Comparison of ENCODE assay signal across 15 mouse cellular contexts in the genomic region with DNA sequence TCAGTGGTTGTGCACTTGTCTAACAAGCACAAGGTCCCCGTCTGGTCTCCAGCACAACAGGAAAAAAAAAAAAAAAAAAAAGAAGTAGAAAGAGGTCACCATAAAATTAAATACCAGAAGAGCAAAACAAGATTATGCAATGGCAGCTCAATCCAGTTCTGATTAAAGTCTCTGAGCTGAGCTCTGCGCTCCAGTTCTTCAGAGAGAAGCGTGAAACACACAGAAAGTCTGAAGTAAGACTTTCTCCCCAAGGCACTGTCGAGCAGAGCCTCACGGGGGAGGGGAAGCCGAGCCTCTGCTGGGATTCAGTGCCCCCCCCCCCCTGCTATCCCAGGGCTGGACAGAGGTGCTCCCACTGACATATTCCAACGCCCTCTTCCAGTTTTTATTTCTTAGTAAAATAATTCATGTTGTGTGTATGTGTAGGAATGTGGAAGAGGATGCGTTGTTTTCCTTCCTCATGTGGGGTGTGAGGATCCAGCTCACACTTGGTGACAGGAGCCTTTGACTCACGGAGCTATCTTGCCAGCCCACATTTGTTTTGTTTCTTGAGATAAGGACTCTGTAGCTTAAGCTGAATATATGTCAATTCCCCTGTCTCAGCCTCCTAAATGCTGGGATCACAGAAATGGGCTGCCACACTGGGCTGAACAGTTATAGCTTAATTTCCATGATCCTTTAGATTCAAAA. TPM values are rescaled to one million over a fixed set of nuclear protein-coding genes. Genes with fewer than 3 reads are reported as not detected.
DNase-seq lines count a peak whose midpoint lies in the region; ATAC-seq and TF ChIP-seq lines count a peak whose summit lies in the region.
"Had no signal": no experiment of that assay in that cellular context is flagged by ENCODE, and none has a peak within 500 bp of the region (broad histone marks: within the 10 kb centered on the region; RNA-seq: fewer than 3 reads in every experiment).

No protein-coding gene starts in this region.

- TF ChIP-seq CTCF in E14TG2a.4 (conservative IDR thresholded peaks at IDR 0.05; ENCODE audit: low read length), result no peak

- WGBS in forebrain, embryonic 10.5 days, result 44% methylated on average over 9 of the region's 9 CpGs
- WGBS in forebrain, embryonic 11.5 days, result 47% methylated on average over 9 of the region's 9 CpGs
- WGBS in liver, embryonic 13.5 days (ENCODE audit: insufficient replicate concordance), result 11% methylated on average over 9 of the region's 9 CpGs
- WGBS in midbrain, embryonic 13.5 days, result 36% methylated on average over 9 of the region's 9 CpGs

- peaks cover 28% of the 10 kb centered on the region for H3K4me1 ChIP-seq in forebrain, embryonic 10.5 days
- H3K4me1 ChIP-seq in forebrain, embryonic 11.5 days (replicated peaks; ENCODE audit: control insufficient read depth, insufficient read depth, low read length), result 0 out of 2 replicates have a peak, but pooled peaks cover 6% of the 10 kb centered on the region
- H3K4me1 ChIP-seq in E14TG2a.4 (replicated peaks; ENCODE audit: low read depth, low read length), result peaks cover 90% of the 10 kb centered on the region
- H3K4me1 ChIP-seq in liver, embryonic 13.5 days (replicated peaks), result peaks cover 82% of the 10 kb centered on the region
- H3K4me1 ChIP-seq in midbrain, embryonic 13.5 days (replicated peaks), result peaks cover 17% of the 10 kb centered on the region

- no peaks in the 10 kb centered on the region for H3K9me3 ChIP-seq in forebrain, embryonic 10.5 days
- H3K9me3 ChIP-seq in forebrain, embryonic 11.5 days (ENCODE audit: control insufficient read depth, low read length), result no peaks in the 10 kb centered on the region
- no peaks in the 10 kb centered on the region for H3K9me3 ChIP-seq in E14TG2a.4 (ENCODE audit: low read length)
- no peaks in the 10 kb centered on the region for H3K9me3 ChIP-seq in liver, embryonic 13.5 days (replicated peaks)
- H3K9me3 ChIP-seq in midbrain, embryonic 13.5 days, result no peaks in the 10 kb centered on the region
- H3K9me3 ChIP-seq: heart, embryonic 15.5 days; kidney, embryonic 15.5 days; neural tube, embryonic 13.5 days had no signal

- no peak for ATAC-seq in forebrain, embryonic 11.5 days (replicated peaks; ENCODE audit: low FRiP score)
- ATAC-seq in liver, embryonic 13.5 days (ENCODE audit: low read depth), result peak; percentile 79
- no peak for ATAC-seq in midbrain, embryonic 13.5 days
- ATAC-seq: hindbrain, embryonic 16.5 days; midbrain, embryonic 16.5 days had no signal

- H3K27ac ChIP-seq in forebrain, embryonic 10.5 days, result peak overlapping the region; percentile 49; the same call in 1 of the 2 replicates
- no peak overlapping the region for H3K27ac ChIP-seq in forebrain, embryonic 11.5 days (ENCODE audit: low read depth, low read length)
- H3K27ac ChIP-seq in liver, embryonic 13.5 days, result peak overlapping the region; percentile 85
- no peak overlapping the region for H3K27ac ChIP-seq in midbrain, embryonic 13.5 days
- H3K27ac ChIP-seq: heart, embryonic 15.5 days; kidney, embryonic 15.5 days; neural tube, embryonic 13.5 days had no signal

- peaks cover 32% of the 10 kb centered on the region for H3K27me3 ChIP-seq in forebrain, embryonic 10.5 days (ENCODE audit: poor library complexity, severe bottlenecking)
- H3K27me3 ChIP-seq in forebrain, embryonic 11.5 days (ENCODE audit: control insufficient read depth, insufficient read depth, low read length), result no peaks in the 10 kb centered on the region; the same call in none of the 2 replicates
- H3K27me3 ChIP-seq in E14TG2a.4 (ENCODE audit: insufficient read depth, low read length), result no peaks in the 10 kb centered on the region
- 0 out of 2 replicates have a peak, but pooled peaks cover 3% of the 10 kb centered on the region for H3K27me3 ChIP-seq in liver, embryonic 13.5 days
- H3K27me3 ChIP-seq in midbrain, embryonic 13.5 days, result peaks cover 12% of the 10 kb centered on the region
- H3K27me3 ChIP-seq: heart, embryonic 15.5 days had no signal

- no peak for DNase-seq in forebrain, embryonic 10.5 days (ENCODE audit: extremely low spot score, low spot score)
- no peak for DNase-seq in forebrain, embryonic 11.5 days (ENCODE audit: low spot score)
- DNase-seq in c-Kit-positive CD71-positive TER-119-negative erythroid progenitor cells, embryonic 14.5 days (ENCODE audit: low read depth), result peak; percentile 97
- peak; percentile 77 for DNase-seq in liver, embryonic 13.5 days
- DNase-seq in layer of hippocampus, postnatal 36 days, result no peak
- DNase-seq in kidney, postnatal 14 days, result no peak
- DNase-seq: cerebellum, postnatal 36 days; lung, postnatal 36 days had no signal

- H3K9ac ChIP-seq in forebrain, embryonic 11.5 days (ENCODE audit: low read length), result no peak overlapping the region
- H3K9ac ChIP-seq in liver, embryonic 13.5 days, result peak overlapping the region; percentile 57
- no peak overlapping the region for H3K9ac ChIP-seq in midbrain, embryonic 13.5 days (replicated peaks)
- H3K9ac ChIP-seq: heart, embryonic 15.5 days; kidney, embryonic 15.5 days; neural tube, embryonic 13.5 days had no signal

- H3K4me3 ChIP-seq in forebrain, embryonic 10.5 days, result no peak overlapping the region
- no peak overlapping the region for H3K4me3 ChIP-seq in forebrain, embryonic 11.5 days (ENCODE audit: low read depth, low read length)
- H3K4me3 ChIP-seq in E14TG2a.4 (replicated peaks; ENCODE audit: low read length), result 0 out of 2 replicates have a peak overlapping the region, but pooled peaks have one; percentile 89
- H3K4me3 ChIP-seq in liver, embryonic 13.5 days (replicated peaks), result peak overlapping the region; percentile 25
- H3K4me3 ChIP-seq in midbrain, embryonic 13.5 days (replicated peaks), result no peak overlapping the region
- H3K4me3 ChIP-seq: heart, embryonic 15.5 days; kidney, embryonic 15.5 days; neural tube, embryonic 13.5 days had no signal

- H3K36me3 ChIP-seq in forebrain, embryonic 10.5 days (replicated peaks), result no peaks in the 10 kb centered on the region
- no peaks in the 10 kb centered on the region for H3K36me3 ChIP-seq in forebrain, embryonic 11.5 days (ENCODE audit: control insufficient read depth, insufficient read depth, low read length)
- peaks cover 12% of the 10 kb centered on the region for H3K36me3 ChIP-seq in E14TG2a.4 (ENCODE audit: insufficient read depth, low read length)
- H3K36me3 ChIP-seq in liver, embryonic 13.5 days, result no peaks in the 10 kb centered on the region
- H3K36me3 ChIP-seq in midbrain, embryonic 13.5 days, result no peaks in the 10 kb centered on the region
- H3K36me3 ChIP-seq: heart, embryonic 15.5 days; kidney, embryonic 15.5 days; neural tube, embryonic 13.5 days had no signal

- no peak overlapping the region for H3K4me2 ChIP-seq in forebrain, embryonic 11.5 days (ENCODE audit: low read depth, low read length, severe bottlenecking)
- peak overlapping the region; percentile 64 for H3K4me2 ChIP-seq in liver, embryonic 13.5 days
- H3K4me2 ChIP-seq in midbrain, embryonic 13.5 days (replicated peaks), result no peak overlapping the region
- H3K4me2 ChIP-seq: heart, embryonic 15.5 days; kidney, embryonic 15.5 days; neural tube, embryonic 13.5 days had no signal

RNA-seq across cellular contexts. Expression of a gene that starts 3.1 kb away (rescaled TPM):
- 2.3 and 3.1 TPM in 2 replicates for polyA plus RNA-seq in forebrain, embryonic 10.5 days (2016; fragmentation: Nextera tagmentation; extraction: Ambion mirVana)
- polyA plus RNA-seq in forebrain, embryonic 11.5 days (2014; fragmentation: Nextera tagmentation; extraction: Ambion mirVana), result 1.3 and 2.1 TPM in 2 replicates
- polyA plus RNA-seq in liver, embryonic 13.5 days (2015; fragmentation: Nextera tagmentation; extraction: Ambion mirVana), result 2.7 and 3.3 TPM in 2 replicates
- total RNA-seq in layer of hippocampus, postnatal 36 days (2021), result under 1 TPM; 0.37 to 0.73 TPM
- 0.82 and 0.89 TPM in 2 replicates for polyA plus RNA-seq in midbrain, embryonic 13.5 days (2015; fragmentation: Nextera tagmentation; extraction: Ambion mirVana)

RNA-seq across cellular contexts. Expression of a gene that starts 14.5 kb away (rescaled TPM):
- 98.1 and 98.2 TPM in 2 replicates for polyA plus RNA-seq in forebrain, embryonic 10.5 days (2016; fragmentation: Nextera tagmentation; extraction: Ambion mirVana)
- 94.2 TPM in 2 replicates for polyA plus RNA-seq in forebrain, embryonic 11.5 days (2014; fragmentation: Nextera tagmentation; extraction: Ambion mirVana)
- polyA plus RNA-seq in liver, embryonic 13.5 days (2015; fragmentation: Nextera tagmentation; extraction: Ambion mirVana), result 52.2 and 52.4 TPM in 2 replicates
- total RNA-seq in layer of hippocampus, postnatal 36 days (2021), result 100 to 1,000 TPM; 103 to 109 TPM
- polyA plus RNA-seq in midbrain, embryonic 13.5 days (2015; fragmentation: Nextera tagmentation; extraction: Ambion mirVana), result 99.2 and 108 TPM in 2 replicates

RNA-seq across cellular contexts. Expression of a gene that starts 29.5 kb away (rescaled TPM):
- polyA plus RNA-seq in forebrain, embryonic 10.5 days (2016; fragmentation: Nextera tagmentation; extraction: Ambion mirVana), result 1.1 and 2.4 TPM in 2 replicates
- 6.3 and 7.6 TPM in 2 replicates for polyA plus RNA-seq in forebrain, embryonic 11.5 days (2014; fragmentation: Nextera tagmentation; extraction: Ambion mirVana)
- polyA plus RNA-seq in liver, embryonic 13.5 days (2015; fragmentation: Nextera tagmentation; extraction: Ambion mirVana), result 0.07 TPM in 1 of 2 replicates, not detected in the other
- 10 to 100 TPM; 67.2 to 85.4 TPM for total RNA-seq in layer of hippocampus, postnatal 36 days (2021)
- polyA plus RNA-seq in midbrain, embryonic 13.5 days (2015; fragmentation: Nextera tagmentation; extraction: Ambion mirVana), result 26.8 and 28.5 TPM in 2 replicates

RNA-seq across cellular contexts. Expression of a gene that starts 50.9 kb away (rescaled TPM):
- 9.3 and 9.5 TPM in 2 replicates for polyA plus RNA-seq in forebrain, embryonic 10.5 days (2016; fragmentation: Nextera tagmentation; extraction: Ambion mirVana)
- polyA plus RNA-seq in forebrain, embryonic 11.5 days (2014; fragmentation: Nextera tagmentation; extraction: Ambion mirVana), result 20.4 and 22.9 TPM in 2 replicates
- 1.6 TPM in 2 replicates for polyA plus RNA-seq in liver, embryonic 13.5 days (2015; fragmentation: Nextera tagmentation; extraction: Ambion mirVana)
- 10 to 100 TPM; 15.5 to 15.7 TPM for total RNA-seq in layer of hippocampus, postnatal 36 days (2021)
- polyA plus RNA-seq in midbrain, embryonic 13.5 days (2015; fragmentation: Nextera tagmentation; extraction: Ambion mirVana), result 18.2 and 18.5 TPM in 2 replicates

RNA-seq across cellular contexts. Expression of a gene that starts 53.3 kb away (rescaled TPM):
- 28.4 and 28.6 TPM in 2 replicates for polyA plus RNA-seq in forebrain, embryonic 10.5 days (2016; fragmentation: Nextera tagmentation; extraction: Ambion mirVana)
- 30.6 and 31.7 TPM in 2 replicates for polyA plus RNA-seq in forebrain, embryonic 11.5 days (2014; fragmentation: Nextera tagmentation; extraction: Ambion mirVana)
- polyA plus RNA-seq in liver, embryonic 13.5 days (2015; fragmentation: Nextera tagmentation; extraction: Ambion mirVana), result 10.9 and 11.4 TPM in 2 replicates
- 10 to 100 TPM; 51.6 to 51.7 TPM for total RNA-seq in layer of hippocampus, postnatal 36 days (2021)
- 32.2 and 36.2 TPM in 2 replicates for polyA plus RNA-seq in midbrain, embryonic 13.5 days (2015; fragmentation: Nextera tagmentation; extraction: Ambion mirVana)

Comparison
In these comparisons a context has a peak if more than half of its experiments do, and no peak if none do; other contexts are left out.
1. H3K27ac ChIP-seq: peak in forebrain, embryonic 10.5 days (single experiment) and liver, embryonic 13.5 days (single experiment); none in forebrain, embryonic 11.5 days (single experiment) and midbrain, embryonic 13.5 days (single experiment).
2. DNase-seq: peak in c-Kit-positive CD71-positive TER-119-negative erythroid progenitor cells, embryonic 14.5 days (single experiment) and liver, embryonic 13.5 days (single experiment); none in forebrain, embryonic 10.5 days (single experiment), forebrain, embryonic 11.5 days (single experiment), layer of hippocampus, postnatal 36 days (0 of 2) and kidney, postnatal 14 days (single experiment).
3. H3K4me3 ChIP-seq: peak in E14TG2a.4 (single experiment) and liver, embryonic 13.5 days (single experiment); none in forebrain, embryonic 10.5 days (single experiment), forebrain, embryonic 11.5 days (single experiment) and midbrain, embryonic 13.5 days (single experiment).